Mouse (Mus musculus) forebrain, embryonic 12.5 days (tissue): Measurements from ENCODE around the gene Amfr. TPM values are rescaled to one million over a fixed set of nuclear protein-coding genes. Genes with fewer than 3 reads are reported as not detected.
A peak's percentile ranks its signal among the peaks of the same experiment; 100 is the strongest.

Experiments
- ATAC-seq: fragments of 200-750 bp; cut with Nextera tagmentation; 2 replicates; pipeline ENCODE4 v1.8.0; 2017; ENCODE audit warnings: moderate TSS enrichment; ENCODE audit not compliant: low FRiP score
- H3K27ac ChIP-seq: fragments of 300-500 bp; sonication (generic); 2 replicates; pipeline ENCODE4 v1.5.1; 2016; ENCODE audit warnings: mild to moderate bottlenecking
- H3K27me3 ChIP-seq: fragments of 300-500 bp; sonication (generic); 2 replicates; pipeline ENCODE4 v1.6.1; 2016; ENCODE audit warnings: mild to moderate bottlenecking
- H3K36me3 ChIP-seq: fragments of 300-500 bp; sonication (generic); replicated peaks from 2 replicates; pipeline ENCODE4 v1.6.1; 2016; ENCODE audit warnings: mild to moderate bottlenecking
- H3K4me1 ChIP-seq: fragments of 300-500 bp; sonication (generic); 2 replicates; pipeline ENCODE4 v1.6.1; 2016
- H3K4me2 ChIP-seq: fragments of 300-500 bp; sonication (generic); 2 replicates; pipeline ENCODE4 v1.6.1; 2016; ENCODE audit warnings: mild to moderate bottlenecking, moderate library complexity
- H3K4me3 ChIP-seq: fragments of 300-500 bp; sonication (generic); replicated peaks from 2 replicates; pipeline ENCODE4 v1.5.1; 2016; ENCODE audit warnings: mild to moderate bottlenecking
- H3K9ac ChIP-seq: fragments of 300-500 bp; sonication (generic); 2 replicates; pipeline ENCODE4 v1.6.1; 2016; ENCODE audit warnings: mild to moderate bottlenecking
- H3K9me3 ChIP-seq: fragments of 300-500 bp; sonication (generic); 2 replicates; pipeline ENCODE4 v1.6.1; 2016
- WGBS: fragments of 180-500 bp; shearing (Covaris S2); methylation state at CpG from one replicate; pipeline ENCODE4 v1.1.7; 2016; 5-methylcytosine and 5-hydroxymethylcytosine counted together
- polyA plus RNA-seq: library from polyadenylated mRNA; unstranded; fragments of >200 nt; fragmentation: Nextera tagmentation; extraction: Ambion mirVana; gene quantifications from 2 replicates; pipeline ENCODE4 v1.2.1, GENCODE M21; 2016

Amfr gene
- polyA plus RNA-seq, 1 experiment from 2014 or later: 66.3 TPM

- Histone ChIP-seq H3K27me3 (no peaks in the 10 kb centered on the region), H3K9me3 (no peaks in the 10 kb centered on the region), H3K9ac (peak overlapping the region; percentile 96), H3K36me3 (peaks cover 5% of the 10 kb centered on the region; the same call in 1 of the 2 replicates), H3K4me3 (peak overlapping the region; percentile 96), H3K27ac (peak overlapping the region; percentile 95; the same call in 1 of the 2 replicates), H3K4me2 (peak overlapping the region; percentile 91), H3K4me1 (peaks cover 29% of the 10 kb centered on the region)
- 39% methylated on average over 7 of the region's 7 CpGs for WGBS
- no peak for ATAC-seq
These were observed 477 bp upstream of the Amfr start for GRCm38 (mm10) chr8:94013026-94013612.

- peak overlapping the region; percentile 96 for H3K9ac ChIP-seq
- no peaks in the 10 kb centered on the region for H3K9me3 ChIP-seq
- peaks cover 5% of the 10 kb centered on the region; the same call in 1 of the 2 replicates for H3K36me3 ChIP-seq
- peak overlapping the region; percentile 96 for H3K4me3 ChIP-seq
- 4% methylated on average over 48 of the region's 48 CpGs for WGBS
- H3K4me2 ChIP-seq: peak overlapping the region; percentile 91
- ATAC-seq: no peak
- H3K27ac ChIP-seq: peak overlapping the region; percentile 95
- H3K4me1 ChIP-seq: peaks cover 29% of the 10 kb centered on the region
- no peaks in the 10 kb centered on the region for H3K27me3 ChIP-seq
These were observed 1.3 kb downstream of the Amfr start for GRCm38 (mm10) chr8:94011076-94012012.

- 38% methylated on average over 2 of the region's 2 CpGs for WGBS
- Histone ChIP-seq H3K4me3 (peak overlapping the region; percentile 10; the same call in 1 of the 2 replicates), H3K4me1 (peaks cover 29% of the 10 kb centered on the region), H3K36me3 (peaks cover 5% of the 10 kb centered on the region; the same call in 1 of the 2 replicates), H3K27ac (no peak overlapping the region), H3K9ac (0 out of 2 replicates have a peak overlapping the region, but pooled peaks have one; percentile 25), H3K27me3 (no peaks in the 10 kb centered on the region), H3K9me3 (no peaks in the 10 kb centered on the region), H3K4me2 (no peak overlapping the region; the same call in 1 of the 2 replicates)
- no peak for ATAC-seq
These were observed 2.4 kb downstream of the Amfr start for GRCm38 (mm10) chr8:94010101-94010705.

- ATAC-seq: no peak
- no peak overlapping the region for H3K4me3 ChIP-seq
- H3K27me3 ChIP-seq: no peaks in the 10 kb centered on the region
- H3K36me3 ChIP-seq: peaks cover 5% of the 10 kb centered on the region
- H3K4me2 ChIP-seq: no peak overlapping the region
- WGBS: 68% methylated on average over 15 of the region's 15 CpGs
- H3K9me3 ChIP-seq: no peaks in the 10 kb centered on the region
- H3K27ac ChIP-seq: peak overlapping the region; percentile 31; the same call in 1 of the 2 replicates
- no peak overlapping the region for H3K9ac ChIP-seq
- H3K4me1 ChIP-seq: peaks cover 29% of the 10 kb centered on the region
These were observed 3.3 kb downstream of the Amfr start for GRCm38 (mm10) chr8:94009243-94009845.

GRCm38 (mm10) chr8:94004139-94004538 is 8.5 kb downstream of the Amfr start:
- ATAC-seq: no peak
- H3K4me2 ChIP-seq: no peak overlapping the region
- H3K9ac ChIP-seq: no peak overlapping the region
- no peaks in the 10 kb centered on the region for H3K9me3 ChIP-seq
- no peak overlapping the region for H3K4me3 ChIP-seq
- H3K4me1 ChIP-seq: peaks cover 5% of the 10 kb centered on the region
- no peaks in the 10 kb centered on the region for H3K27me3 ChIP-seq
- 85% methylated on average over 9 of the region's 9 CpGs for WGBS
- no peak overlapping the region for H3K27ac ChIP-seq
- peaks cover 38% of the 10 kb centered on the region for H3K36me3 ChIP-seq

GRCm38 (mm10) chr8:93998961-93999360 is 13.7 kb downstream of the Amfr start:
- Histone ChIP-seq H3K4me1 (no peaks in the 10 kb centered on the region), H3K27ac (no peak overlapping the region), H3K9me3 (no peaks in the 10 kb centered on the region), H3K36me3 (peaks cover 55% of the 10 kb centered on the region), H3K27me3 (no peaks in the 10 kb centered on the region), H3K4me3 (no peak overlapping the region), H3K4me2 (no peak overlapping the region), H3K9ac (no peak overlapping the region)
- no peak for ATAC-seq
- WGBS: 78% methylated on average over 2 of the region's 2 CpGs

DNA sequence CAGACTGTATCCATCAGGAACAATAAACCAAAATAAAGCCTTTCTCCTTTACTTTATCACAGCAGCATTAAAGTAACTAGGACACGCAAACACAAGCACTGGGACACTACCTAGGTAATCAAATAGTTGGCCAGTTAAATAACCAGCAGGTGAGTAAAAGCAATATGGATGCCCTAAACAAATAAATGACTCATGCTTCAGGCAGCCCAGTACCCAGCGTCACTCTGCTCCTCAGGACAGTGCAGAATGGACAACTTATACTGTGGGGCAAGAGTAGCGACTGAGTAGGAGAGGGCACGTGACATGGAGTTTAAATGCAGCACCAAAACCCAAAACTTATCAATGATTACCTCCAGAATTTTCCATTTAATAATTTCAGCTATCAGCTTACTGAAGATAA is 22.9 kb downstream of the Amfr start:
- Histone ChIP-seq H3K4me1 (no peaks in the 10 kb centered on the region), H3K27ac (no peak overlapping the region), H3K9ac (no peak overlapping the region), H3K4me2 (no peak overlapping the region), H3K9me3 (0 out of 2 replicates have a peak, but pooled peaks cover 6% of the 10 kb centered on the region), H3K36me3 (peaks cover 57% of the 10 kb centered on the region), H3K27me3 (no peaks in the 10 kb centered on the region), H3K4me3 (no peak overlapping the region)
- WGBS: 94% methylated on average over 4 of the region's 4 CpGs
- ATAC-seq: no peak

- Histone ChIP-seq H3K4me1 (no peaks in the 10 kb centered on the region), H3K4me3 (no peak overlapping the region), H3K4me2 (no peak overlapping the region), H3K27me3 (no peaks in the 10 kb centered on the region), H3K9me3 (no peaks in the 10 kb centered on the region), H3K9ac (no peak overlapping the region), H3K36me3 (peaks cover 77% of the 10 kb centered on the region), H3K27ac (no peak overlapping the region)
- ATAC-seq: no peak
- WGBS: 92% methylated on average over 3 of the region's 3 CpGs
These were observed 27.9 kb downstream of the Amfr start for GRCm38 (mm10) chr8:93984731-93985130.

DNA sequence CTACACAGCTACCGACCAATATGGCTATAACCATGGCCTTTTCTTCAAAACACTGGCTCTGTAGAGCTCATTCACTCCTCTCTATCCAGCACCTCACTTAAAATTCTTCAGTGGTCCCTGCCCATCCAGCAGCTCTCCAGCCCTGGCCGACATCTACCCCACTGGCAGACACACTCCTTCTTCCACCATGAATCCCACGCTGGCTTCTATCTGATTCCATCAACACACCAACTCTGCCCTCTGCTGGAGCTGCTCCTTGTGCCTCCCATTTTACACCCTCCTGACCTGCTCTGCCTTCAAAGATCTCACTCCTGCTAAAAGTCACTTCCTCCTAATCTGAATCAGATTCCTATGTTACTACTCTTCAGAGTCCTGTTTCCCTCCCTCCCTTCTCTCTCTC is 28.8 kb downstream of the Amfr start:
- peaks cover 78% of the 10 kb centered on the region for H3K36me3 ChIP-seq
- no peak for ATAC-seq

DNA sequence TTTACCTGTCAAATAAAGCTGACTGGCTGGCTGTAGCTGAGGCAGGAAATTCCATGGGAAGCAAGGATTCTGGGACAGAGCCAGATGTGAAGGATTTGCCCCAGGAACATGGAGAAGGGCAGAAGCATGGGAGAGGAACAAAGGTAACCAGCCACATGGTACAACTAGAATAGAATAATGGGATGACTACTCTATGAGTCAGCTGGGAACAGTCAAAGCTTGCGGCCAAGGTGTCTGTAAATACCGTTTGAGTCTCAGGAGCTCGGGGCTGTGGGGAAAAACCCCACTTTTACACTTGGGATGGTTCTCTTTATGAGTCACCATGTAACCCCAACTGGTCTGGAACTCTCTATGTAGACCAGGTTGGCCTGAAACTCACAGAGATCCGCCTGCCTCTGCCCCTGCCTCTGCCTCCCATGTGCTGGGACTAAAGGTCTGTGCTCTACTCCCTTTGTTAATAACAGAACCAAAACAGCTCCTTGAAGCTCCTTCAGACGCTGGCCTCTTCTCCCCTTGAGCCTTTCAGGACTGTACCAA is 30.9 kb downstream of the Amfr start:
- no peak overlapping the region for H3K9ac ChIP-seq
- H3K27ac ChIP-seq: no peak overlapping the region
- no peaks in the 10 kb centered on the region for H3K4me1 ChIP-seq
- H3K4me2 ChIP-seq: no peak overlapping the region
- WGBS: 93% methylated on average over 5 of the region's 5 CpGs
- no peaks in the 10 kb centered on the region for H3K9me3 ChIP-seq
- ATAC-seq: no peak
- H3K4me3 ChIP-seq: no peak overlapping the region
- H3K27me3 ChIP-seq: no peaks in the 10 kb centered on the region
- peaks cover 83% of the 10 kb centered on the region for H3K36me3 ChIP-seq

More for the DNA sequence above, 28.8 kb downstream of the Amfr start:
- Histone ChIP-seq H3K9me3 (no peaks in the 10 kb centered on the region), H3K27me3 (no peaks in the 10 kb centered on the region), H3K4me2 (no peak overlapping the region), H3K27ac (no peak overlapping the region), H3K4me3 (no peak overlapping the region), H3K4me1 (no peaks in the 10 kb centered on the region), H3K9ac (no peak overlapping the region)
- WGBS: 79% methylated on average over 3 of the region's 3 CpGs

GRCm38 (mm10) chr8:93980141-93980540 is 32.5 kb downstream of the Amfr start:
- no peak overlapping the region for H3K9ac ChIP-seq
- peaks cover 87% of the 10 kb centered on the region for H3K36me3 ChIP-seq
- no peak overlapping the region for H3K27ac ChIP-seq
- H3K4me1 ChIP-seq: no peaks in the 10 kb centered on the region
- ATAC-seq: no peak
- no peaks in the 10 kb centered on the region for H3K27me3 ChIP-seq
- no peak overlapping the region for H3K4me2 ChIP-seq
- H3K4me3 ChIP-seq: no peak overlapping the region
- WGBS: 93% methylated on average over 4 of the region's 4 CpGs
- H3K9me3 ChIP-seq: no peaks in the 10 kb centered on the region
